Mouse (Mus musculus) v-Abl transformed pro-B cells (cell line): ENCODE results near the gene Slfn9.
"Not testable (repeated sequence)": the region's sequence is repeated elsewhere in the genome, so short reads cannot be mapped to it uniquely, and the experiment has no call there.

Experiments
- in situ Hi-C, 2 experiments: fragments of 400-800 bp; cut with MboI; formaldehyde crosslinking; loops; one replicate each; pipeline ENCODE4 v1.15.1; 2025; ENCODE audit not compliant: unreplicated experiment in 2 of 2

The Slfn9 gene

DNA sequence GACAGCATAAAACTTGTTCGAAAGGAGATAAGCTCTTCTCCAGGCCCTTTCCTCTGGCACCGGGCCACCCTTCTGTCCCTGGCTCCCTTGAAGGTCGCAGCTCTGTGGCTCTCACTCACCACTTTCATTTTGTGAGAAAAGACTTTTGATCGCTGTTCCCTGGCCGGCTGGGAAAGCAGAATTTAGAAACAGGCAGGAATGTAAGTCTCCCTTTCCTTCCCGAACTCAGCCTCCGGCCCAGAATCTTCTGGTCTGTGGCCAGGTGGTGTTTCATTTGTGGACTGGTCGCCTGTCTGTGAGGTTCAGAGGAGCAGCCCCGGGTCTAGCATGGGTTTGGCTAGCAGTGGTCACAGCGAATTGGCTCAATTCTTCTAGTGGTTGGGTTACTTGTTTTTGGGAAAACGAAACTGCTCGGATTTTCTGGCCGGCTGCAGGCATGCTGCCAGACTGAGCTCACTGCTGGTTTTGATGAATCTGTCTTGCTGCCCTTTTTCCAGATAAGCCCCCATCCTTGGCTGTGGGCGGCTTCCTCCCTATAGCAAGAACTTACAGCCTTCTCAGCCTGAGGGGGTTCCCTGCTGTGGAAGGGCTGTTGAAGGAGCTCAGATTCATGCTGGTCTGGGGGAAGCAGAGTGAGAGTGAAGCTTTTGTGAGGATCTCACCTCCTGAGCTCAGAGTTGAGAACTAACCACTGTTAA, at the start of gene Slfn9:
TSS of gene Slfn9 (minus strand) at position 362 of the 698 bp plus-strand sequence.
- in situ Hi-C loops = no loop called here

DNA sequence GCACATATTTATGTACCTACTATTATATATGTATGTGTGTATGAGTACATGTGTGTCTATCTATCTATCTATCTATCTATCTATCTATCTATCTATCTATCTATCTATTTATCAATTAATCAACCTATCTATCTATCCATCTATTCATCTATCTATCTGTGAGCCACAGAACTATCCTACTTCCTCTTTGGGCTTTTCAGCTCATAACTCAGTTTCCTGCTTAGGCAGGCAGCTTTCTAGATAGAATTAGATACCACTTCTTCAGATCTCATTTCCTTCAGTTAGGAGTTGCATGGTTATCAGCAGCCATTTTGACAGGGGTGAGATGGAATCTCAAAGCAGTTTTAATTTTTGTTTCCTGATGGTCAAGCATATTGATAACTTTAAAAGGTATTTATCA, 49.4 kb upstream of the Slfn9 start:
- in situ Hi-C loops = loop anchor here in 1 of 2 experiments (25.0 kb wide), 1 partner anchor 146 kb away; the partner anchor contains the start of genes Slfn3 and Slfn4

DNA sequence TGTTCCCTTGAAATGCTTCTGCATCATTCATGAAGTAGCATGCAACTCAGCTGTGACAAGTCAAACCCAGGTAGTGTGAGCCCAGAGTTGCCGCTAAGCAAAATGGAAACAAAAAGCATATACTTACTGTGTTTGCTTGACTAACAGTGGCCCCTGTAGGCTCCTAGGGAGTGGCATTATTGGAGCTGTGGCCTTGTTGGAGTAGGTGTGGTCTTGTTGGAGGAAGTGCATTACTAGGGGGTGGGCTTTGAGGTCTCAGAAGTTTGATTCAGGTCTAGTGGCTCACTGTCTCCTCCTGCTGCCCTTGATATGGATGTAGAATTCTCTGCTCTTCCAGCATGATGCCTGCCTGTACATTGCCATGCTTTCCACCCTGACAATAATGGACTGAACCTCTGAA, 48.7 kb upstream of the Slfn9 start:
- in situ Hi-C loops = loop anchor here in 1 of 2 experiments (25.0 kb wide), 1 partner anchor 147 kb away; the partner anchor contains the start of genes Slfn3 and Slfn4

DNA sequence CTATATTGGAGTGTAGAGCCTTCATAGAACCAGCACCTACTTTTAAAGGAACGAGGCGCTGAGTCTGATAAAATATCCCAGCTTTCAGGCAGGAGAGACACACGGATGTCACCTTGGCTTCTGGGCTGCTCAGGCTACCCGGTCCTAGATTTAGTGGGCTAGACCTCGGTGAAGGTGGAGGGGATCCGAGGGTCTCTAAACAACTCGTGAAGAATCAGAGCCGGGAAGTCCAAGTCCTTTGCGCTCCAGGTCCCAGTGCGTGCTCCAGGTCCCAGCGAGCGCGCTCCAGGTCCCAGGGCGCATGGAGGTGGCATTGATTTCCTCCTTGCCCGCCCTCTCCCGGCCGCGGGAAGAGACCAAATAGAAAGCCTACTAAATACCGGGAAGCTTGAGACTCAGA, 48.2 kb upstream of the Slfn9 start:
- in situ Hi-C loops = loop anchor here (10.0 to 25.0 kb wide), 3 partner anchors 115 to 148 kb away; partner anchors contain the start of genes Slfn3 (in 1 of the 2), Slfn4 (in 1 of the 2) and Unc45b (in 1 of the 2)

DNA sequence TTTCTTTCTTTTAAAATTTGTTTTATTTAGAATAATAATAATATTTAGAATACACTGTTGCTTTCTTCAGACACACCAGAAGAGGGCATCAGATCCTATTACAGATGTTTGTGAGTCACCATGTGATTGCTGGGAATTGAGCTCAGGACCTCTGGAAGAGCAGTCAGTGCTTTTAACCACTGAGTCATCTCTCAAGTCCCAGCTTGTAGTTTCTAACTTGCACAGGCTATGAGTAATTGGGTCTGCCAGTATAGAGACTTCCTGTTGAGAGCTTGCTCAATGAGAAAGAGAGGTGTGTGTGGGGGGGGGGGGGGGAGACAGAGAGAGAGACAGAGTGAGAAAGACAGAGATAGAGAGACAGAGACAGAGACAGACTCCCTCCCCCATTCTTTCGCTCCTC, 47.5 kb upstream of the Slfn9 start:
- in situ Hi-C loops = loop anchor here (10.0 to 25.0 kb wide), 3 partner anchors 114 to 148 kb away; partner anchors contain the start of genes Slfn3 (in 1 of the 2), Slfn4 (in 1 of the 2) and Unc45b (in 1 of the 2)

DNA sequence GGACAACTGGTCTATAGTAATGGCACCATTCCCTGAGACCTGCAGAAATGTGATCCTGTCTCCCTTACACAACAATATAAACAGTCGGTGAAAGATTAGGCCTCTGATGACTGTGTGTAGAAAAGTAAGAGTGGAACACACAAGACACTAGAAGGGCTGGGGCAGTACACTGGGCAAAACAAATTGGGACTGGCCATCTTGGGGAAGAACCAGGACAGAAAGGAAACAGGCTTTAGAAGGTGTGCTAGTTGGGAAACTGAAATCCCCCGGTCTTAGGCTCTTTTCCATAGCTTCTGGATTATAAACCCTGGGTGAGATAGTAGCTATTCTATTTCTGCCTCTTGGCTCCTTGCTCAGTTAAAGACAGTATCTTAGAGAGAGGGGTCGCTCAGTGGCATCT, 47.1 kb upstream of the Slfn9 start:
- in situ Hi-C loops = loop anchor here (10.0 to 25.0 kb wide), 3 partner anchors 114 to 149 kb away; partner anchors contain the start of genes Slfn3 (in 1 of the 2), Slfn4 (in 1 of the 2) and Unc45b (in 1 of the 2)

DNA sequence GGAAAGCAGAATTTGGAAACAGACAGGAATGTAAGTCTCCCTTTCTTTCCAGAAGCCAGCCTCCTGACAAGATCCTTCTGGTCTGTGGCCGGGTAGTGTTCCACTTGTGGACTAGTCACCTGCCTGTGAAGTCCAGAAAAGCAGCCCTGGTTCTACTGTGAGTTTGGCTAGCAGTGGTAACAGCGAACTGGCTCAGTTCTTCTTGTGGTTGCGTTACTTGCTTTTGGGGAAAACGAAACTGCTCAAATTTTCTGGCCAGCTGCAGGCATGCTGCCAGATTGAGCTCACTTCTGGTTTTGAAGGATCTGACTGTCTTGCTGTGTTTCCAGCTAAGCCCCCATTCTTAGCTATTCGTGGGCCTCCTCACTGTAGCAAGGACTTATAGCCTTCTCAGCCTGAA, 29.0 kb upstream of the Slfn9 start, which contains the start of gene Slfn8:
TSS of gene Slfn8 (minus strand) at position 190 of the 400 bp plus-strand sequence.
- in situ Hi-C loops = loop anchor here in 1 of 2 experiments (5.0 kb wide), 1 partner anchor 33 kb away; no protein-coding TSS in a partner anchor

DNA sequence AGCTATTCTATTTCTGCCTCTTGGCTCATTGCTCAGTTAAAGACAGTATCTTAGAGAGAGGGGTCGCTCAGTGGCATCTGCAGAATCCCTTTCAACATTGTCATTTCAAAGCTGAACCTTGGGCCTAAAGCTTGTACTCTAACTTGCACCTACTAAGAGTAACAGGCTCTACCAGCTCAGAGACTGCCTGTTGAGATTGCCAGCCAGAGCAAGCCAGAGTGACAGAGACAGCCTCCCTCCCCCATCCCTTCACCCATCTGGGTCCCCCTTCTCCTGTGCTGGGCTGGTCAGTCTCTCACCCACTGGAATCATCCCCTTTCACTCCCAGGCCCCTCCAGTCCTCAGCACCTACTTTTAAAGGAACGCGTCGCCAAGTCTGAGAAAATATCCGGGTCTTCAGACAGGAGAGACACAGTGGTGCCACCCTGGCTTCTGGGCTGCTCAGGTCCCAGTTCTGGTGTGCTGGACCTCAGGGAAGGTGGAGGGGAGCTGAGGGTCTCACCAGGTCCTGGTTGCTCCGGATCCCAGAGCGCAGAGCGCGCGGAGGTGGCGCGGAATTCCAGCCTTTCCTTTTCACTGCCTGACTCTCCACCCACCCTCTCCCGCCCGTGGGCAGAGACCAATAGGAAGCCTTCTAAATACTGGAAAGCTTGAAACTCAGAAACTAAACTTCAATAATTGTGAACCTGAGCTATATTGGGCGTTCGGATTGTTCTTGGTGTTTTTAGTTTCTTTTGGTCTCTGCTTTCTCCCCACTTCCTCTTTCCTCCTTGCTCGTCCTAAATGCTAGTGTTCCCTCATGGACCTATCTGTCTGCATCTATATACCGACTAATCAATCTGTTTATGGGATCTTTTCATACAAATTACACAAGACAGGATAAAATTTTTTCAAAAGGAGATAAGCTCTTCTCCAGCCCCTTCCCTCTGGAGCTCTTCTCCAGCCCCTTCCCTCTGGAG, 28.2 kb upstream of the Slfn9 start:
- in situ Hi-C loops = loop anchor here in 1 of 2 experiments (5.0 kb wide), 1 partner anchor 33 kb away; no protein-coding TSS in a partner anchor

DNA sequence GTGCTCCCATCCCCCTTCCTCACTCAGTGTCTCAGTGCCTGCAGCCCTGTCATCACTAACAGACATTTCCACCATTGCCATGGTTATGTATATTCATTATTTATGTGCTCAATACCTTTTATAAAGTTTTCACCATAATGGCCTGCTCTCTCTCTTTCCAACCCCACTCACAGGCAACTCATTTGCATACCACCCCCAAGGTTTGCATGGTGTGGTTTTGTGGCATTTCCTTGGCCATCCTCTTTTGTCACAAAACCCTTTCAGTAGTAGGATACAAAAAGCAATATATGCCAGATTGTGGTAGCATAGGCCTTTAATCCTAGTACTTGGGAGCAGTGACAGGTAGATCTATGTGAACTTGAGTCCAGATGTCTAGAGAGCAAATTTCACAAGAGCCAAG, 24.5 kb upstream of the Slfn9 start:
- in situ Hi-C loops = no loop called here

DNA sequence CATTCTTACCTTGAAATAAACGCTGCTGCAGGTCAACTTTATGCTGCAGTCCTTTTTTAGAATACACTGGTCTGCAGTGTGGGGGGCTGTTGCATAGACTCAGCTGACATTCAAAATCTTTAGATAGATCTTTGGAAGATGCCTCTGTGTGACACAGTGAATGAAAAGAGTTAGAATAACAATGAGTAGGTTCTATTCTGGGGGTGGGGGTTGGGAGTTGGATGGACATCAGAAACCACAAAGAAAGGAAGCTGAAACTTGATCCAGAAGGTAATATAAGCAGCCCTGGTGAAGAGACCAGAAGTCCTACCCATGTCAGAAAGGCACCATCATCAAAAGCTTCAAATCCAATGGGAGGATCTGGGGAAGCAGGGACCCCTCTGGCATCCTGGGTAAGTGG, 21.7 kb upstream of the Slfn9 start:
- in situ Hi-C loops = no loop called here

DNA sequence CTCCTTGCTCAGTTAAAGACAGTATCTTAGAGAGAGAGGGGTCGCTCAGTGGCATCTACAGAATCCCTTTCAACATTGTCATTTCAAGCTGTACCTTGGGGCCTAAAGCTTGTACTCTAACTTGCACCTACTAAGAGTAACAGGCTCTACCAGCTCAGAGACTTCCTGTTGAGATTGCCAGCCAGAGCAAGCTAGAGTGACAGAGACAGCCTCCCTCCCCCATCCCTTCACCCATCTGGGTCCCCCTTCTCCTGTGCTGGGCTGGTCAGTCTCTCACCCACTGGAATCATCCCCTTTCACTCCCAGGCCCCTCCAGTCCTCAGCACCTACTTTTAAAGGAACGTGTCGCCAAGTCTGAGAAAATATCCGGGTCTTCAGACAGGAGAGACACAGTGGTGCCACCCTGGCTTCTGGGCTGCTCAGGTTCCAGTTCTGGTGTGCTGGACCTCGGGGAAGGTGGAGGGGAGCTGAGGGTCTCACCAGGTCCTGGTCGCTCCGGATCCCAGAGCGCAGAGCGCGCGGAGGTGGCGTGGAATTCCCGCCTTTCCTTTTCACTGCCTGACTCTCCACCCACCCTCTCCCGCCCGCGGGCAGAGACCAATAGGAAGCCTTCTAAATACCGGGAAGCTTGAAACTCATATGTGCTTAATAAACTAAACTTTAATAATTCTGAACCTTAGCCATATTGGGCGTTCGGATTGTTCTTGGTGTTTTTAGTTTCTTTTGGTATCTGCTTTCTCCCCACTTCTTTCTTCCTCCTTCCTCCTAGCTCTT, 831 bp downstream of the Slfn9 start:
- in situ Hi-C loops = not testable (repeated sequence)

DNA sequence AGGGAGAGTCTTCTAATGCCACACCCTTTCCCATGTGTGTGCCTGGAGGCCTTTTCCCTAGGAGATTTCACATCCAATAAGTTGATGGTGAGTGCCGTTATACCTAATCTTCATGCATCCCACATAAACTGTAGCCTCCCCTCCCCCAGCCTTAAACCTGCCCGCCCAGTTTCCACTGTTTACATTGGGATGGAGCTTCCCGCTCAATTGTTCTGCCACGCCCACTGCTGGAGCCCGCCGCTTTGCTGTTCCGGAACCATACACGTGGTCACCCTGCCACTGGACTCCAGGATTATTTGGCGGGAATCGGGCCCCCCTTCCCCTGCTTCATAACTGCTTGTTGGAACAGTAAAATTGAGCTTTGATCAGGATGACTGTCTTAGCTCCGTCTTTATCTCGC, 2.3 kb downstream of the Slfn9 start:
- in situ Hi-C loops = loop anchor here in 1 of 2 experiments (5.0 kb wide), 1 partner anchor 33 kb away; the partner anchor contains the start of gene Slfn8

DNA sequence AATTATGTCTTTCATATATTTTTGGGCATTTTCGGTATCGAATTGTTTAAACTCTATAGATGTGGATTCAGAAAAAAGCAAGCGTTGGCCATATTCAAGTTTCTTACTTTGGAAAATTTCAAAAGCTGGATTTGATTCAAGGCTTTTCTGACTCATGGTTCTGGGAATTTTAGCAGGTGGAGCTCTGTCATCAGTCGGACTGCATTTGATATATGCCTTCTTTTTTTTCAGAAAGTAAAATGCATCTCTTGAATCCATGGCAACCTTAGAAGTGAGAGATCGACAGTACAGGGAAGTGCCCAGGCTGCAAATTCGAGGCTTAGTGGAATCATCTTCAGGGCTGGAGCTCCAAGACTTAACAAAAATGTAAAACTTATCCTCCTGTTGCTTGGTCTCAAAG, 4.0 kb downstream of the Slfn9 start:
- in situ Hi-C loops = loop anchor here in 1 of 2 experiments (5.0 kb wide), 1 partner anchor 35 kb away; the partner anchor contains the start of gene Slfn8

DNA sequence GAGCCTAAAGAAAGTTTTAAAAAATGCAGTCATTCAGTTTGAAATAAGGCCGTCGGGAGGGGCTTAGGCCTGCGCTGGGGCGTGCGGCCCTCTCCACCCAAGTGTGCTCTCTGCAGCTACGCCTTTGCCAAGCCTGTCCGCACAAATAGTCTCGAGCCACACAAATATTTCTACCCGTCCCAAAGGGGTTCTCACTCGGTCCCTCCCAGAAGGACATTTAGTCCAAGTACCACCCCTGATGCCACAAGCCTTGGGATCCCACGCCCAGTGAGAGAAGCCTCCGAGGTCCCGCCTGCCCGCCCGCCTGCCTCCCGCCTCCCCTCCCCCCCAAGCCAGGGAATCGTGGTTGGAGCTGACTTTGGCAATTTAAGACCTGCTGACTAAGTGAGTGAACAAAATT, 8.4 kb downstream of the Slfn9 start:
- in situ Hi-C loops = no loop called here

DNA sequence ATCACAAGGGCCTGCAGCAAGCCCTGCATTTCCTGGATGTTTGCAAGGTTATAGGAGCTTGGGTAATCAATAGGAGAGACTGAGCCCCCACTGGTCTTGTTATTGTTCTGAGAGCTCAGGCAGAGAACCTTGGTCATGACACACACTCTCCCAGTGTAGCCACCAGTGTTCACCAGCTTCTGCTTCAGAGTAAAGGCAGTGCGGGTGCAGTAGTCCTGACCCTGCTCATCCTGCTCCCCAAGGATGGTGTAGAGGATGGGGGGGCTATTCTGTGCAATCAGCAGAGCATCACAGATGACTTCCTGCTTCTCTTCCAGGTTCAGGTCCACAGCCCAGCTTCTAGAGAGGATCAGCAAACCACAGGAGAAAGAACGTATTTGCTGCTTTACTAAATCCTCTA, 9.2 kb downstream of the Slfn9 start:
- in situ Hi-C loops = not testable (repeated sequence)

DNA sequence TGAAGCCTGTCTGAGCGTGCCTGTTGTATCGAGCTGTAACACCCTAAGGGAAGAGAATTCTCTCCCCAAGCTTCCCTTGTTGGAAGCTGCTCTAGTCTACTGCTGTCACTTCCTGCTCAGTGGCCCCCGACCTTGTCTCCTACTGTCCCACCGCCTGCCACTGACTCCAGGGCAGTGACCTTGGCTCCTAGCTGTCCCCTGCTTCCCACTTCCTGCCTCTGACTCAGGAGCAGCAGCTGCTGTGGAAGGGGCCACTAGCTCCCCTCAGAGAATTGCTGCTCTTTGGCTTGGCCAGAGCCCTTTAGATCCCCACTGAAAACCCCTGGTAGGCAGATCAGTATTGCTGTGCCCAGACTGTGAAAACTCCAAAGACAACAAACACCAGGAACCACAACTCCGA, 17.7 kb downstream of the Slfn9 start:
- in situ Hi-C loops = loop anchor here in 1 of 2 experiments (25.0 kb wide), 1 partner anchor 138 kb away; the partner anchor contains the start of gene Slfn1

DNA sequence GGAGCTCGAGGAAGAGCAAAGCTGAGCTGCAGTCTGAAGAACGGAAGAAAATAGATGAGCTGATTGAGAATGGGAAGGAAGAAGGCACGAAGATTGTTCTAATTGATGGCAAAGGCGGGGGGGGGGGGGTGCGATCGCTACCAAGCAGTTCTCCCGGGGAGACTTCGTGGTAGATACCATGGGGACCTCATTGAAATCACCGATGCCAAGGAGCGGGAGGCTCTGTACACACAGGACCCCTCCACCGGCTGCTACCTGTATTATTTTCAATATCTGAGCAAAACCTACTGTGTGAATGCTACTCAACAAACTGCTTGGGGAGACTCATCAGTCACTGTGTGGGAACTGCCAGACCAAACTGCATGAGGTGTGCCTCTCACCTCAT, 20.0 kb downstream of the Slfn9 start:
- in situ Hi-C loops = loop anchor here in 1 of 2 experiments (25.0 kb wide), 1 partner anchor 141 kb away; the partner anchor contains the start of gene Slfn1

DNA sequence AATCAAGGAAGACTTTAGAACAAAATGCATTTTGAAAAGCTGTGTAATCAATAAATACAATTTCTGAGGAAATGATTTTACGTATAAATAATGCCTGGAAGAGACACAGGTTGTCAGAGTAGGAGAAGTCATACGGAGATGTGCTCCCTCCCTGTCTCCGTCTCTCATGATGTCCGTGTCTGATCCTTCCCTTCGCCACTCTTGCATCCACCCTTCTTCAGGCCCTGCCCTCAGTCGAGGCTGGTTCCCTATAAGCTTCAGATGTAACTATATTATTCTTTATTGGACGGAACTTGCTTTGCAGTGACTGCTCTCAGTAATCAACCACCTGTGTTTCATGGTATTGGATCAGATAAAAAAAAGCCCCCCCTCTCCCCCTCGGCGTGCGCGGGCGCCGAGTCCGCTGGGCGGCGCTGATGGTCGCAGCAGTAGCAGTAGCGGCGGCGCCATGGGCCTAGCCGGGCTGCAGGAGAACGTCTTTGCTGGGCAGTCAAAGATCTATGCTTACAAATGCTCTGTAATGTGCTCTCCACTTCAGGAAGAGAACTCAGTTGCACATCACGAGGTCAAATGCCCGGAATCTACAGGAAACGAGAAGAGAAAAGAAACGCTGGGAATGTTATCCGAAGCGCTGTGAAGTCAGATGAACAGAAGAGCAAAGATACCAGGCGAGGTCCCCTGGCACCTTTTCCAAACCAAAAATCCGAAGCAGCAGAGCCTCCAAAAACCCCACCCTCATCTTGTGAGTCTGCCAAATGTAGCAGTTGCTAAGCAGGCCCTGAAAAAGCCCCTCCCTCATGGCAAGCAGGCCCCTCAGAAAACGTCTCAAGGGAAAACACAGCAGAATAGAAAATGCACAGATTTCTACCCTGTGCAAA, 20.7 kb downstream of the Slfn9 start:
- in situ Hi-C loops = loop anchor here in 1 of 2 experiments (25.0 kb wide), 1 partner anchor 141 kb away; the partner anchor contains the start of gene Slfn1
